Mouse (Mus musculus) left cerebral cortex, adult 2 months (tissue): ENCODE results near the gene Mccc1. TPM values are rescaled to one million over a fixed set of nuclear protein-coding genes. Genes with fewer than 3 reads are reported as not detected.

Source experiments
- DNase-seq, 2 experiments: peaks; one replicate each; pipeline ENCODE4 v3.0.0; 2021 to 2022; ENCODE audit warnings: low spot score in 2 of 2, mixed read lengths in 1 of 2; ENCODE audit errors: extremely low spot score in 1 of 2
- H3K27ac ChIP-seq: fragments of 200-600 bp; 2 replicates; pipeline ENCODE4 v1.8.1; 2022
- H3K4me3 ChIP-seq: fragments of 200-600 bp; 2 replicates; pipeline ENCODE4 v1.8.1; 2022
- CTCF ChIP-seq: fragments of 200-600 bp; IDR thresholded peaks from 2 replicates; pipeline ENCODE4 v1.8.1; 2022; ENCODE audit warnings: antibody characterized with exemption, mild to moderate bottlenecking, moderate library complexity
- intact Hi-C: fragments of 180-260 bp; cut with DNase I; formaldehyde crosslinking; loops from one replicate; pipeline ENCODE4 v1.15.1; 2025
- long read RNA-seq, 2 experiments: library from polyadenylated mRNA; stranded (forward); transcript quantifications; one replicate each; pipeline ENCODE4 v2.0.0; 2021; ENCODE audit warnings: borderline mapping rate in 2 of 2
- total RNA-seq, 2 experiments: library from RNA; stranded (reverse); gene quantifications; 2 replicates each; pipeline ENCODE4 v1.2.3; 2021

Gene Mccc1
- 10 to 100 TPM; 35.4 to 43.6 TPM for total RNA-seq
- long read RNA-seq, experiment 1, transcript Mccc1-201 (19 exons, 2,455 nt) = major isoform, 20 of 38 reads
- long read RNA-seq, experiment 1, partial matches to known transcripts = 4 of 38 reads
- long read RNA-seq, experiment 1, other reads (novel, unspliced or antisense) = 14 of 38 reads
- long read RNA-seq, experiment 2, transcript Mccc1-201 (19 exons, 2,455 nt) = major isoform, 25 of 51 reads
- long read RNA-seq, experiment 2, partial matches to known transcripts = 1 of 51 reads
- long read RNA-seq, experiment 2, other reads (novel, unspliced or antisense) = 25 of 51 reads

- intact Hi-C loops = loop anchor here (1.0 to 2.0 kb wide), 2 partner anchors 66 to 68 kb away; no protein-coding TSS in a partner anchor
- TF ChIP-seq CTCF = no peak
- H3K4me3 ChIP-seq = peak within 1 kb of the TSS; percentile 56
- peak within 1 kb of the TSS; percentile 99 for H3K27ac ChIP-seq
- peak; percentile 96 for DNase-seq
Observed at GRCm38 (mm10) chr3:36000275-36001239, at the start of gene Mccc1. Mccc1 (minus strand) TSS chr3:36000678.

DNA sequence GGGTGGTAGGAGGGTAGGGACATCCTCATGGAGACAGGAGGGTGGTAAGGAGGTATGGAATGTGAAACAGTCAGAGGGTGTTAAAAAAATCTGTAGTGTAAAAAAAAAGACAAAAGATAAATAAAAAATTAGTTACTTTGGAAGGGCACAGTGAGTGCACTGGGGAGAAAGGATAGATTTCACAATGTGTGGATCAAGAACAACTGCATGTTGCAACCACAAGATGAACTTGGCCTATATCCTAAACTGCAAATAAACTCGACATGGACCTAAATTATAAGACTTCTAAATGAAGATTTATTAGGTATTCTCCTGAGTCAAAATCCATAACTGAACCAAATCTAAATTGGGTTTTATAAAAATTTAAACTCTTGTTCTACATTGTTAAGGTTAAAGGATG lies 48.6 kb upstream of the Mccc1 start:
- intact Hi-C loops = no loop called here
- DNase-seq = no peak
- H3K27ac ChIP-seq = no peak overlapping the region
- no peak for TF ChIP-seq CTCF
- H3K4me3 ChIP-seq = no peak overlapping the region

- no peak for DNase-seq
- intact Hi-C loops = no loop called here
- TF ChIP-seq CTCF = no peak
Observed at GRCm38 (mm10) chr3:36045086-36045485, 44.6 kb upstream of the Mccc1 start.

DNA sequence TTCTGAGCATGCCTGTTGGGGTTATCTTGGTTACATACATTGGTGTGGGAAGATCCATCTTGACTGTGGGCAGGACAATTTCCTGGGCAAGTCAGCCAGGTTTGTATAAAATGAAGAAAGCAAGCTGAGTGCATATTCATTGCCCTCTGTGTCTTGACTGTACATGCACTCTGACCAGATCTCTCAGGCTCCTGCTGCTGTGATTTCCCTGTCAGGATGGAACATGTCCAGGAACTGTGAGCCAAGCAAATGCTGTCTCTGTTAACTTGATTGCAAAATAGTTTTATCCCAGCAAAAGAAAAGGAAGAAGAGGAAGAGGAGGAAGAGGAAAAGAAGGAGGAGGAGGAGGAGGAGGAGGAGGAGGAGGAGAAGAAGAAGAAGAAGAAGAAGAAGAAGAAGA lies 44.0 kb upstream of the Mccc1 start:
- no peak for TF ChIP-seq CTCF
- intact Hi-C loops = no loop called here
- no peak overlapping the region for H3K27ac ChIP-seq
- no peak overlapping the region for H3K4me3 ChIP-seq
- no peak for DNase-seq

More at GRCm38 (mm10) chr3:36045086-36045485, 44.6 kb upstream of the Mccc1 start:
- Histone ChIP-seq H3K4me3 (no peak overlapping the region), H3K27ac (no peak overlapping the region)

DNA sequence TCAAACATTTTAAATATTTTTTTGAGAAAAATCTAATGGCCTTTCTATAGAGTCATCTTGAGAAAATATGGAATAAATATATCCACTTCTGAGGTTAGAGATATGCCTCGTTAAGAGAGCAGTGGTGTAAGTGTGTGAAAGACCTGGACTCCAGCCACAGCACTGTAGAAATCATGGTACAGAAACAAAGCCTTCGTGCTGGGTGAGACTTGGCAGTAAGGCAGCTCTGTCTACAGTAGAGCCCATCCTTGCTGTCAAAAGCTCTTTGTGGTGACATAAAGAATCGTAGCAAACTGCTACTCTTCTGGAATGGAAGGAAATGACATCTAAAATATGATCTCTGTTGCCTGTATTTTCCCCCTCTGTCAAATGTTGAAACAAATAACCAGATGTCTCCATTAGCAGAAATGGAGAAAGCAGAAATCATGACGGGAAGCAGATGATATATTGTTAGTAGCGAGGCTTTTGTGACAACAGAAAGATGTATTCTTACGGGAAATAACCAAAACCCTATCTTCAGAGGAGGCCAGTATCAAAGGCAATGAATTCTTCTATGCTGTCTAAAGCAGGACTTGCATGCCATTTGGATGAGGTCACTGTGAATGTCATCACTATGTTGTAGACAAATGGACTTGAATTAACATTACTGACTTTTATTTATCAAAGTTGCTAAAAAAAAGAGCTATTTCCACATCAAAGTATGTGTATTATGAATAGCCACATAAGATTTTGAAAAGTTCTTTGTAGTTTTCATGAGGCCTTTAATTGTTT lies 31.4 kb upstream of the Mccc1 start:
- no peak overlapping the region for H3K4me3 ChIP-seq
- H3K27ac ChIP-seq = no peak overlapping the region
- TF ChIP-seq CTCF = no peak
- DNase-seq = no peak
- intact Hi-C loops = no loop called here

GRCm38 (mm10) chr3:36029993-36030392 lies 29.5 kb upstream of the Mccc1 start:
- intact Hi-C loops = no loop called here
- H3K4me3 ChIP-seq = no peak overlapping the region
- no peak for DNase-seq

GRCm38 (mm10) chr3:36025732-36026131 lies 25.3 kb upstream of the Mccc1 start:
- Histone ChIP-seq H3K27ac (no peak overlapping the region), H3K4me3 (no peak overlapping the region)
- DNase-seq = no peak
- no peak for TF ChIP-seq CTCF
- intact Hi-C loops = no loop called here

More at GRCm38 (mm10) chr3:36029993-36030392, 29.5 kb upstream of the Mccc1 start:
- no peak for TF ChIP-seq CTCF
- H3K27ac ChIP-seq = no peak overlapping the region

- TF ChIP-seq CTCF = no peak
- H3K27ac ChIP-seq = no peak overlapping the region
- DNase-seq = no peak
- intact Hi-C loops = no loop called here
- no peak overlapping the region for H3K4me3 ChIP-seq
Observed at GRCm38 (mm10) chr3:36011239-36011638, 10.8 kb upstream of the Mccc1 start.

DNA sequence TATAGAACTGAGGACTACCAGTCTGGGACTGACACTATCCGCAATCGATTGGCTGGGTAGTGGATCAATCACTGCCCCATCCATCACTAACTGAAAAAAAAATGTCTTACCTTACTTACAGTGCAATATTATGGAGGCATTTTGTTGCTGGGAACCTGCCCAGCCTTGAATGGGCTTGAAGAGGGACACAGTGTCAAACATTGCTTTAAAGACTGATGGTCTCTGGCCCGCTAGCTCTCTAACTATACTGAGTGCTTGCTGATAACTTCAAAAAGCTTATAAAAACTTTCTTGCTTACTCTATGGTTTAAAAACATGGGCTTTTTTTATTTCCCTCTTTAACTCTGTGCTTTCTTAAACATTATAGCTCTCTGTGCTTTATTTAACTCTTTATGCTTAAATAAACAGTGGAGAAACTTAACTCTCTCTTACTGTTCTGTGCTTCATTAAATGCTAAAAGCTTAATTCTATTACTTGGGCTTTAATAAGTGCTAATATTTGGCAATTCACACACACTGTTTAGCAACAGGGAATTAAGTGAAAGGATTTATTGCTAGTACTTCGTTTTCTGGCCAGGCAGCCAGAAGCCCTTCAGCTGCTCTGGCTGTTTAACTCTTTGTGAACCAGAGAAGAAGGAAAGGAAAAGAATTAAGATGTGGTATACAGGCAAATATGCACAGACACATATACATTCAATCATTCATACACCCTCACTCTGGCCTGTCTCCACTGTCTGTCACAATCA lies 8.1 kb upstream of the Mccc1 start:
- Histone ChIP-seq H3K27ac (no peak overlapping the region), H3K4me3 (no peak overlapping the region)
- no peak for DNase-seq
- TF ChIP-seq CTCF = no peak
- intact Hi-C loops = no loop called here

DNA sequence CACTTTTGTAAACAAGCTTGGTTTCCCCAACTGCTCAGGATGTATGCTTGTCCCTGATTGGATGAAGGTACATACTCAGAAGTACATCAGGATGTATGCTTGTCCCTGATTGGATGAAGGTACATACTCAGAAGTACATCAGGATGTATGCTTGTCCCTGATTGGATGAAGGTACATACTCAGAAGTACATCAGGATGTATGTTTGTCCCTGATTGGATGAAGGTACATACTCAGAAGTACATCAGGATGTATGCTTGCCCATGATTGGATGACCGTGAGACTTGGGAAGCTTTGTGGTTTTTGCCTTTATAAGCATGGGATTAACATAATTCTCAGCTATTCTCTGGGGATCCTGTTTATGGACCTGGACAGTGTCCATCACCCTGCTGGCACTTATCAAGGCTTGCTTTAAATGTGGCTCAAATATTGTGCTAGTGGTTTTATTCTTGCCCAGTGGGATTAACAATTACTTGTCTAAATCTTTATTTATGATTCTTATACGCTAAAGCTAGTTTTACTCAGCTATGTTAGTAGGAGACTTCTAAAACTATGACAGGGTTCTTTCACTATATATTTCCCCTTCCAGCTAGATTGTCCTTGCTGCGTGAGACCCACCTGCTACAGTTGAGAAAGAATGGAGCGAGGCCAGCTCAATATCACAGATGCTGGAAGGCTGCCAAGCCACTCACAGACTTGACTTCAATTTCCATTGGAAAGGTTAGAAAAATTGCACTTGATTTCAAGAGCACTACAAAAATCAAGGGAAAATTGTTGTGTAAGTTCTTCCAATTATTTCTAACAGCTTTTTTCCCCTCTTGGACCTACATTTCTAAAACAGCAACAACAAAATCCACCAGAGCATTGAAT lies 3.8 kb upstream of the Mccc1 start:
- no peak for TF ChIP-seq CTCF
- no peak for DNase-seq
- H3K4me3 ChIP-seq = no peak overlapping the region
- intact Hi-C loops = no loop called here
- H3K27ac ChIP-seq = no peak overlapping the region
